34 mouse cellular contexts compared by ENCODE assay signal in genomic region chr1:162456406-162456805, GRCm38 (mm10). TPM values are rescaled to one million over a fixed set of nuclear protein-coding genes. Genes with fewer than 3 reads are reported as not detected.
A peak's percentile ranks its signal among the peaks of the same experiment; 100 is the strongest.
DNase-seq lines count a peak whose midpoint lies in the region; ATAC-seq and TF ChIP-seq lines count a peak whose summit lies in the region.
"Had no signal": no experiment of that assay in that cellular context is flagged by ENCODE, and none has a peak within 500 bp of the region (broad histone marks: within the 10 kb centered on the region; RNA-seq: fewer than 3 reads in every experiment).

No protein-coding gene starts in this region.

- TF ChIP-seq CTCF in forebrain, postnatal 0 days (IDR thresholded peaks at IDR 0.05; ENCODE audit: low read depth) = no peak
- no peak for TF ChIP-seq CTCF in layer of hippocampus, adult 2 months (conservative IDR thresholded peaks at IDR 0.05)

- H3K4me3 ChIP-seq in forebrain, postnatal 0 days (ENCODE audit: low read depth, low read length) = no peak overlapping the region
- no peak overlapping the region for H3K4me3 ChIP-seq in forebrain, embryonic 11.5 days (ENCODE audit: low read depth, low read length)
- no peak overlapping the region for H3K4me3 ChIP-seq in layer of hippocampus, adult 2 months
- H3K4me3 ChIP-seq: embryonic facial prominence, embryonic 12.5 days; forebrain, embryonic 10.5 days; hindbrain, embryonic 13.5 days; limb, embryonic 10.5 days; limb, embryonic 15.5 days; liver, embryonic 13.5 days had no signal

- no peaks in the 10 kb centered on the region for H3K4me1 ChIP-seq in forebrain, postnatal 0 days (ENCODE audit: insufficient read depth)
- no peaks in the 10 kb centered on the region for H3K4me1 ChIP-seq in forebrain, embryonic 11.5 days (replicated peaks; ENCODE audit: control insufficient read depth, insufficient read depth, low read length)
- H3K4me1 ChIP-seq: embryonic facial prominence, embryonic 12.5 days; forebrain, embryonic 10.5 days; limb, embryonic 10.5 days had no signal

- intact Hi-C loops in left cerebral cortex, postnatal 10 days (cut with DNase I) = no loop called here
- intact Hi-C loops in heart, postnatal 10 days (cut with DNase I) = no loop called here

- H3K27ac ChIP-seq in forebrain, postnatal 0 days (ENCODE audit: low read depth, low read length) = no peak overlapping the region
- no peak overlapping the region for H3K27ac ChIP-seq in forebrain, embryonic 11.5 days (ENCODE audit: low read depth, low read length)
- no peak overlapping the region for H3K27ac ChIP-seq in layer of hippocampus, adult 2 months
- H3K27ac ChIP-seq: embryonic facial prominence, embryonic 12.5 days; forebrain, embryonic 10.5 days; hindbrain, embryonic 13.5 days; limb, embryonic 10.5 days; limb, embryonic 15.5 days; liver, embryonic 13.5 days; stomach, postnatal 0 days had no signal

- peak; percentile 34; the same call in 1 of the 2 replicates for ATAC-seq in forebrain, postnatal 0 days
- ATAC-seq in forebrain, embryonic 11.5 days (replicated peaks; ENCODE audit: low FRiP score) = no peak
- no peak for ATAC-seq in erythroblast, adult 5-6 weeks (replicated peaks; ENCODE audit: low FRiP score, poor library complexity, severe bottlenecking)
- ATAC-seq: activated CD4-positive, CD25-positive, alpha-beta regulatory T cell, adult 4 months; forebrain, embryonic 16.5 days; intestine, embryonic 16.5 days; lung, postnatal 0 days; midbrain, embryonic 16.5 days had no signal

- H3K9me3 ChIP-seq in forebrain, postnatal 0 days (ENCODE audit: low read length) = no peaks in the 10 kb centered on the region
- H3K9me3 ChIP-seq in forebrain, embryonic 11.5 days (ENCODE audit: control insufficient read depth, low read length) = no peaks in the 10 kb centered on the region
- H3K9me3 ChIP-seq: embryonic facial prominence, embryonic 12.5 days; forebrain, embryonic 10.5 days; hindbrain, embryonic 13.5 days; limb, embryonic 10.5 days; limb, embryonic 15.5 days; liver, embryonic 13.5 days had no signal

- no peak overlapping the region for H3K4me2 ChIP-seq in forebrain, postnatal 0 days (ENCODE audit: low read depth)
- no peak overlapping the region for H3K4me2 ChIP-seq in forebrain, embryonic 11.5 days (ENCODE audit: low read depth, low read length, severe bottlenecking)
- H3K4me2 ChIP-seq: embryonic facial prominence, embryonic 12.5 days; heart, embryonic 11.5 days; hindbrain, embryonic 13.5 days; limb, embryonic 15.5 days; liver, embryonic 13.5 days; midbrain, embryonic 11.5 days had no signal

- DNase-seq in forebrain, postnatal 0 days = peak; percentile 40
- no peak for DNase-seq in forebrain, embryonic 11.5 days (ENCODE audit: low spot score)
- peak; percentile 36 to 43 for DNase-seq in left cerebral cortex, postnatal 10 days (ENCODE audit: extremely low spot score in 1 of 2, low spot score in 2 of 2)
- DNase-seq in right cerebral cortex, adult 2 months (ENCODE audit: low spot score in 2 of 2) = peak; percentile 42 to 55
- peak; percentile 17 for DNase-seq in right cerebral cortex, postnatal 4 days
- DNase-seq in layer of hippocampus, adult 2 months (ENCODE audit: low spot score in 2 of 2) = no peak
- DNase-seq in heart, postnatal 10 days = no peak
- DNase-seq: adrenal gland, adult 8-10 months; cerebellum, adult 8-10 months; embryo, embryonic 11 days; gastrocnemius, postnatal 36 days; heart, adult 18-20 months; heart, postnatal 4 days; kidney, adult 8-10 months; kidney, postnatal 10 days; liver, embryonic 13.5 days; lung, adult 18-20 months; thymus, postnatal 4 days had no signal

- 76% methylated on average over 4 of the region's 4 CpGs for WGBS in forebrain, postnatal 0 days
- WGBS in forebrain, embryonic 11.5 days = 89% methylated on average over 4 of the region's 4 CpGs

- no peaks in the 10 kb centered on the region for H3K27me3 ChIP-seq in forebrain, postnatal 0 days (ENCODE audit: insufficient read depth, low read length)
- no peaks in the 10 kb centered on the region for H3K27me3 ChIP-seq in forebrain, embryonic 11.5 days (ENCODE audit: control insufficient read depth, insufficient read depth, low read length)
- H3K27me3 ChIP-seq: CH12.LX; embryonic facial prominence, embryonic 12.5 days; hindbrain, embryonic 13.5 days; limb, embryonic 15.5 days; liver, embryonic 13.5 days had no signal

- no peak overlapping the region for H3K9ac ChIP-seq in forebrain, postnatal 0 days
- H3K9ac ChIP-seq in forebrain, embryonic 11.5 days (ENCODE audit: low read length) = no peak overlapping the region
- H3K9ac ChIP-seq: embryonic facial prominence, embryonic 12.5 days; hindbrain, embryonic 13.5 days; limb, embryonic 15.5 days; liver, embryonic 13.5 days had no signal

- no peaks in the 10 kb centered on the region for H3K36me3 ChIP-seq in forebrain, postnatal 0 days (ENCODE audit: insufficient read depth)
- H3K36me3 ChIP-seq in forebrain, embryonic 11.5 days (ENCODE audit: control insufficient read depth, insufficient read depth, low read length) = no peaks in the 10 kb centered on the region
- H3K36me3 ChIP-seq: embryonic facial prominence, embryonic 12.5 days; forebrain, embryonic 10.5 days; hindbrain, embryonic 13.5 days; limb, embryonic 10.5 days; limb, embryonic 15.5 days; liver, embryonic 13.5 days had no signal

RNA-seq across cellular contexts. Expression of gene Dnm3, which starts 21.4 kb away (rescaled TPM):
- 60.4 and 74.4 TPM in 2 replicates for total RNA-seq in forebrain, postnatal 0 days (2014; rRNA removed)
- polyA plus RNA-seq in forebrain, postnatal 0 days (2015; fragmentation: Nextera tagmentation; extraction: Ambion mirVana) = 27.5 and 45.3 TPM in 2 replicates
- 7.2 TPM in 2 replicates for polyA plus RNA-seq in forebrain, embryonic 11.5 days (2014; fragmentation: Nextera tagmentation; extraction: Ambion mirVana)
- total RNA-seq in left cerebral cortex, postnatal 10 days (2021) = 10 to 100 TPM; 74.5 to 81.2 TPM
- 10 to 100 TPM; 78.5 to 79.1 TPM for total RNA-seq in layer of hippocampus, adult 2 months (2021)
- 1 to 10 TPM; 6.4 to 8.4 TPM for total RNA-seq in heart, postnatal 10 days (2021)
- total RNA-seq in erythroblast, adult 5-6 weeks (2015; ENCODE audit: low replicate concordance) = not detected in 2 replicates
- total RNA-seq in erythroblast, adult 5-6 weeks (2017; ENCODE audit: low replicate concordance) = 0.28 and 1.2 TPM in 2 replicates
- total RNA-seq: neutrophil, adult 5-6 weeks had no signal

Comparison
In these comparisons a context has a peak if more than half of its experiments do, and no peak if none do; other contexts are left out.
1. DNase-seq: peak in forebrain, postnatal 0 days (single experiment), left cerebral cortex, postnatal 10 days (2 of 2), right cerebral cortex, adult 2 months (2 of 2) and right cerebral cortex, postnatal 4 days (single experiment); none in forebrain, embryonic 11.5 days (single experiment), layer of hippocampus, adult 2 months (0 of 2) and heart, postnatal 10 days (0 of 2).